Mouse (Mus musculus): Measurements from ENCODE around the gene Fam124a. TPM values are rescaled to one million over a fixed set of nuclear protein-coding genes. Genes with fewer than 3 reads are reported as not detected.
"Not testable (repeated sequence)": the region's sequence is repeated elsewhere in the genome, so short reads cannot be mapped to it uniquely, and the experiment has no call there.

Gene Fam124a
- polyA plus RNA-seq, 1 experiment from 2014 or later: 4.3 TPM

DNA sequence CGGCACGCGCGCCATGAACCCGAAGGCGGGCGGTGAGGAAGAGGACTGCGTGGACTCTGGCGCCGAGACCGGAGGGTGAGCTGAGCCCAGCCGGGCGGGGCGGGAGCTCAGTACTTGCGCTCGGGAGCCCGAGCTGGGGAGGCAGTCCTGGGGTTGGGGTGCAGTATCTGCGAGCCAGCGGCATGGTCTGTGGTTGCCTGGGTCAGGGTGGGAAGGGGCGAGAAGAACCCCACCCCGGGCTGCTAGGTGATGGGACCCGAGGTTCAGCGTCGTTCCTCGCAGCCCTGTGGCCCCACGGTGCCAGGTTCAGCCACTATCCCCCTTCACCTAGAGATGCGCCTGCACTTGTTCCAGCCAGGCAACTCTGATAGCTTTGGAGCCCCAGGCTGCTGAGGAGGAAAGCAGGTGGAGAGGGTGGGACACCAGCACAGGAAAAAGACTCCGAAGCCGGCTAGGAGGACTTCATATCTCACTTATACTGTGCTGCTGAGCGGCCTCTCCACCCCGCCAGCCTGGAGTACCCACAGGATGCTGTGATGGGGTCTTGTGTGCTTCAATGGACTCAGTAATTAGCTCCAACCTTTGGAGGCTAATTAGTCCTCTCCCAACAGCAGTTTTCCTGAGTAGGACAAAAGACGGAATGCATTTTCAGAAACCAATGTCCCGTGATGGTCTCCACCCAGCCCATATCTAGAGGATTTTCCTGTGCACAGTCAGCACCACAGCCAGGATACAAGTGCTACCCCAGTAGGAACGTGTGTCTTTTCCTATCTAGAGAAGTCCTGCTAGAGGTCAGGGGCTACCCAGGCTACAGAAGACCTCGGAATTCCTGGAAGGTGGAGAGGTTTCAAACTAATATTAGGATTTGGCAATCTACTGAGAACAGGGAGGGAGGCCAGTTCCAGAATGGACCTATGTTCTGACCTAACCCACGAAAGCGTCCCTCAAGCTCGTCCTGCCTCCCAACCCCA is 588 bp downstream of the Fam124a start:
- 11% methylated on average over 38 of the region's 38 CpGs for WGBS
- DNase-seq (peak; percentile 12), ATAC-seq (ENCODE audit: insufficient read depth) (0 out of 2 replicates have a peak, but pooled peaks have one; percentile 9)
- no peak for TF ChIP-seq CTCF (IDR thresholded peaks at IDR 0.05; ENCODE audit: low read depth)
- Histone ChIP-seq H3K27ac (ENCODE audit: low read depth) (no peak overlapping the region), H3K4me3 (ENCODE audit: low read depth, low read length) (peak overlapping the region; percentile 58), H3K9me3 (ENCODE audit: low read depth, low read length) (no peaks in the 10 kb centered on the region), H3K9ac (peak overlapping the region; percentile 63), H3K4me1 (ENCODE audit: insufficient read depth) (peaks cover 9% of the 10 kb centered on the region), H3K36me3 (ENCODE audit: insufficient read depth) (no peaks in the 10 kb centered on the region), H3K4me2 (peak overlapping the region; percentile 96), H3K27me3 (ENCODE audit: insufficient read depth, low read length) (peaks cover 13% of the 10 kb centered on the region; the same call in 1 of the 2 replicates)

DNA sequence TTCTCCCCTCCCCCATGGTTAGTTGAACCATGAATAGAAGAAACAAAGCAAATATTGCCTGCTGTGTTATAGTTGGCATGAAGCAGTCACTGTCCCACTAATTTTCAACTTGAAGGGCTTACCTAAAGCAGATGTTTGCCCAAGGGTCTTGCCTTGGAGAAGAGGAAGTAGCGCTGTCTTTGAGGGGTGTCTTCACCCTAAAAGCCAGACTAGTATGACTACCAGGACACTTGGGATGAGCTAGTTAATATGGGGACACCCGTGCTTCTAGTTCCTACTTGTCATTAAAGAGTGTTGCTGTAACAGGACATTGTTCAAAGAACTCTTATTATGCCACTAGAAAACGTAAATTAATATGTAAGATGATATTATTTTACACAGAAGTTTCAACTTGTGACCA is 1.6 kb downstream of the Fam124a start:
- Histone ChIP-seq H3K4me3 (ENCODE audit: low read depth, low read length) (no peak overlapping the region), H3K36me3 (ENCODE audit: insufficient read depth) (no peaks in the 10 kb centered on the region), H3K4me2 (no peak overlapping the region), H3K9me3 (ENCODE audit: low read depth, low read length) (no peaks in the 10 kb centered on the region), H3K4me1 (ENCODE audit: insufficient read depth) (peaks cover 13% of the 10 kb centered on the region), H3K27ac (ENCODE audit: low read depth) (no peak overlapping the region), H3K9ac (no peak overlapping the region), H3K27me3 (ENCODE audit: insufficient read depth, low read length) (peaks cover 13% of the 10 kb centered on the region; the same call in 1 of the 2 replicates)
- 77% methylated on average over 3 of the region's 3 CpGs for WGBS
- no peak for DNase-seq
- ATAC-seq (ENCODE audit: insufficient read depth): no peak
- TF ChIP-seq CTCF (IDR thresholded peaks at IDR 0.05; ENCODE audit: low read depth): no peak

DNA sequence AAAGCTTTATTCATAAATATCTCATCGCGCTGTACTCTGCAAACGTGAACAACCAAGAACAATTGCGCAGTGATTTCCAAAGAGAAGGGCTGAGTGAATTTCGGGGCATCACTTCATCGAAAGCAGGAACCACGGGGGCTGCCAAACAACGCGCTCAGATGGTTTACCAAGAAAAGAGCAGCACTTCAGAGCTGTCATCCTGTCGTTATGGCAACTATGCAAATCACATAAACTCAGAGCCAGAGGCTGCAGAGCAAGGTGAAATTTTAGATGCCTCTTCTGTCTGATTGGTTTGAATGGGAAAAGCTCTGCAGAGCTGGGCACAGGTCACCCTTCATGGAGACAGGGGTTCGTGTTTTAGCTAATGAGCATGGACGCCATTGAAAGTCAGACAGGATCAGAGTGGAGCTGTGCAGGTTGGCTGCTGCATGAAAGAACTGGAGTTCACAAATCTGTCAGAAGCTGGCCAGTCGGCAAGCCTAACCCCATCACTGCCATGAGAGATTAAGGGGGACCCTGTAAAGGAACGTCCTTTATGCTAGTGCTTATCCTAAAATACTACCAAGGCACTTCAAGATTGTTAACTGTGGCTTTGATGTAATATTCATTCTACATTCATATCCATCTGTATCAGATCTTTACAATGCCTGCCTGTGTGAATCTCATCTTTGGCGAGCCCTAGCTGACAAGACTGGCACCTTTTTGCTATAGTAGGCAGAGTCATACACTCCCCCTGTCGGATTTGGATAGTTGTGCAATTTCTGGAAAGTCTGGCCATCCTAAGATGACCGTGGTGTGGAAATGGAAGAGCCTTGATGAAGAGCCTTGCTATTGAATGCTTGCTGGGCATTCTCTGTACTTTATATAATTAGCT is 6.6 kb downstream of the Fam124a start:
- 40% methylated on average over 17 of the region's 17 CpGs for WGBS
- Histone ChIP-seq H3K4me1 (ENCODE audit: insufficient read depth) (peaks cover 4% of the 10 kb centered on the region; the same call in 1 of the 2 replicates), H3K27me3 (ENCODE audit: insufficient read depth, low read length) (peaks cover 2% of the 10 kb centered on the region; the same call in 1 of the 2 replicates), H3K9ac (no peak overlapping the region), H3K36me3 (ENCODE audit: insufficient read depth) (no peaks in the 10 kb centered on the region), H3K27ac (ENCODE audit: low read depth) (no peak overlapping the region), H3K4me2 (no peak overlapping the region), H3K9me3 (ENCODE audit: low read depth, low read length) (no peaks in the 10 kb centered on the region), H3K4me3 (ENCODE audit: low read depth, low read length) (no peak overlapping the region)
- TF ChIP-seq CTCF (IDR thresholded peaks at IDR 0.05; ENCODE audit: low read depth): no peak
- peak; percentile 22 for DNase-seq
- no peak for ATAC-seq (ENCODE audit: insufficient read depth)

DNA sequence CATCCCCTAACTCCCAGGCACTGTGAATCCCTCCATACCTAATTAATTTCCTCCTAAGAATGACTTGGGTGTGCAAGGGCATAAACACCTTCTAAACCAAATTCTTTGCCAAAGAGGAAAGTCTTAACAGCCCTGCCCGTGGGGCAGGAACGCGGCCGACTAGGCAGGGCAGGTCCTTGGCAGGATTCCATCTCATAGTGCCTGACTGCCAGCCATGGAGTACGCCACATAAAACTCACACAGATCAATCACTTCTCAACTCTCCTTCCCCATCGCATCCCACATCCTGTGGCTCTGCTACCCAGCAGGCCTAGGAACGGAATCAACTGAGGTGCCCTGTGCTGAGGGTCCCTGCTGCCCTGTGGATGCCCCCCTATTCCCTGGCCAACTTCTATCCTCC is 8.1 kb downstream of the Fam124a start:
- no peak for DNase-seq
- 48% methylated on average over 7 of the region's 7 CpGs for WGBS
- Histone ChIP-seq H3K36me3 (ENCODE audit: insufficient read depth) (no peaks in the 10 kb centered on the region), H3K4me1 (ENCODE audit: insufficient read depth) (0 out of 2 replicates have a peak, but pooled peaks cover 4% of the 10 kb centered on the region), H3K9ac (no peak overlapping the region), H3K9me3 (ENCODE audit: low read depth, low read length) (no peaks in the 10 kb centered on the region), H3K4me3 (ENCODE audit: low read depth, low read length) (no peak overlapping the region), H3K27ac (ENCODE audit: low read depth) (no peak overlapping the region), H3K27me3 (ENCODE audit: insufficient read depth, low read length) (no peaks in the 10 kb centered on the region), H3K4me2 (no peak overlapping the region)
- no peak for TF ChIP-seq CTCF (IDR thresholded peaks at IDR 0.05; ENCODE audit: low read depth)
- ATAC-seq (ENCODE audit: insufficient read depth): no peak

DNA sequence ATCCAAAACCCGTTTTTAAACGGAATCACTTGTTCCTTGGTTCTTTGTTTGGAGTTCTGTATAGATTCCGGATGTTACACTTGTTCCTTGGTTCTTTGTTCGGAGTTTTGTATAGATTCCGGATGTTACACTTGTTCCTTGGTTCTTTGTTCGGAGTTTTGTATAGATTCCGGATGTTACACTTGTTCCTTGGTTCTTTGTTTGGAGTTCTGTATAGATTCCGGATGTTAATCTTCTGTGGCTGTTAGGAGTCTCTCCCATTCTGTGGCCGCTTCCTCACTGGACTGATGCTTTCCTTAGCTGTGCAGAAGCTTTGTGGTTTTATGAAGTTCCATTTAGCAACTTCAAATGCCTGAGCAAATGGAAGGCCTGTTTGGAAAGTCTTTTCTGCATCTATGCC is 11.3 kb downstream of the Fam124a start, which contains the start of gene Gm4131:
Gene Gm4131 (minus strand): TSS at position 101 of the 400 bp plus-strand sequence.
- H3K4me3 ChIP-seq (ENCODE audit: low read depth, low read length); DNase-seq; H3K9ac ChIP-seq; H3K4me2 ChIP-seq; H3K9me3 ChIP-seq (ENCODE audit: low read depth, low read length); H3K27ac ChIP-seq (ENCODE audit: low read depth); H3K36me3 ChIP-seq (ENCODE audit: insufficient read depth); ATAC-seq (ENCODE audit: insufficient read depth); H3K27me3 ChIP-seq (ENCODE audit: insufficient read depth, low read length): not testable (repeated sequence)
- peaks cover 12% of the 10 kb centered on the region; the same call in 1 of the 2 replicates for H3K4me1 ChIP-seq (ENCODE audit: insufficient read depth)
- WGBS: 87% methylated on average over 9 of the region's 9 CpGs

DNA sequence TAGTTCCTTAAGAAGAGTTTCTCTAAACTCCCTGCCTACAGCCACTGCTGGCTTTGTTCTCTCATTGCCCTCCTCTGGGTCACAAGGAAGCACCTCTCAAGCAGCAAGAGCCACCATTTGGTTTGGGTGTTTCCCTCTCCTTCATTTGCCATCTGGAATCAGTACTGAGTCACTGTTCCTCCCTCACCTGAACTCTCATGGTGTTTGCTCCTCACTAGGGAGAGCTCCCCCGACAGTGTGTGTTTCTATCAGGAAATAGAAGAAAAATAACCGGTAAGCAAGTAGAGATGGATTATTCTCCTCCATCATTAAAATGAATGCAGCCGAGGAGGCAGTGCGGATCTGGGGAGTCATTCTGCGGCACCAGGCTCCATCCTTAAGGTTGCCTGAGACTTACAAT is 13.9 kb downstream of the Fam124a start:
- peaks cover 10% of the 10 kb centered on the region; the same call in 1 of the 2 replicates for H3K4me1 ChIP-seq (ENCODE audit: insufficient read depth)
- no peaks in the 10 kb centered on the region for H3K27me3 ChIP-seq (ENCODE audit: insufficient read depth, low read length)
- no peaks in the 10 kb centered on the region for H3K9me3 ChIP-seq (ENCODE audit: low read depth, low read length)
- WGBS: 74% methylated on average over 5 of the region's 5 CpGs
- no peak overlapping the region for H3K4me2 ChIP-seq
- H3K27ac ChIP-seq (ENCODE audit: low read depth): peak overlapping the region; percentile 89
- no peak for ATAC-seq (ENCODE audit: insufficient read depth)
- H3K4me3 ChIP-seq (ENCODE audit: low read depth, low read length): no peak overlapping the region
- no peaks in the 10 kb centered on the region for H3K36me3 ChIP-seq (ENCODE audit: insufficient read depth)
- no peak overlapping the region for H3K9ac ChIP-seq
- TF ChIP-seq CTCF (IDR thresholded peaks at IDR 0.05; ENCODE audit: low read depth): no peak
- no peak for DNase-seq

All from lung, embryonic 14.5 days (tissue).